Mouse (Mus musculus): Measurements from ENCODE around the gene Zfhx2. TPM values are rescaled to one million over a fixed set of nuclear protein-coding genes. Genes with fewer than 3 reads are reported as not detected.

Gene Zfhx2
- total and polyA plus RNA-seq, 3 experiments = 0.07 to 0.59 (median 0.30) TPM

DNA sequence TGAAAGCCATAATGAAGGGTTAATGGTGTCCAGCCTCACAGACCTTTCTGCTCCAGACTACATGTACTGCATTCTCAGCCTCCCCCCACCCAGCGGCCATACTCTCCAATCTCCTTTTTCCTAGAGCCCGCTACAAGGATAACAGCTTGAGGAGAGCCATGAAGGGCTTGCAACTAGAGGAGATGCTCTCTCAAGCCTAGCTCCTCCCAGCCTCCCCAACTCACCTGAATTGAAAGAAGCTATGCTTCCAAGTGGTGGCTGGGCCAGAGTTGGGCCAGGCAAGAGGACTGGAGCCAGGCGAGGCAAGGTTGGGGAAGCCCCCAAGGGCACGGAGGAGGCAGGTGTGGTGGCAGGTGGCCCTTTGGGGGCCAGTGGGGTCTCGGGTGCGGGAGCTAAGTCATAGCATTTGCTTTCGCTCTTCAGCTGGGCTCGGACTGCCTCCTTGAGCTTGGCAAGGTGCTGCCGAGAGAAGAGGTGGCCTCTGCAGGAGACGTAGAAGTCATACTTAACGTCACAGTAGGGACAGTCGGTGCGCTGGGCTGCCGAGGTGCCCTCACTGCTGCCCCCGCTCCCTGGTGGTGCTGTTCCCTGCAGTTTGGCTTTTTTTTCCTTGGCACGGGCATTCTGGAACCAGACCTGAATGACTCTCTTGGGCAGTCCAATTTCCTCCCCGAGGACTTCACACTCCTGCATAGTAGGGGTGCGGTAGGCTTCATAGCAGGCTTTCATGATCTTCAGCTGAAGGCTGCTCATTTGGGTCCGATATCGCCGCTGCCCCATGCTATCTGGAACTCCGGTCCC lies 28.3 kb downstream of the Zfhx2 start:
- Histone ChIP-seq H3K4me1 (ENCODE audit: control insufficient read depth in 1 of 2, insufficient read depth in 2 of 2) (peaks cover 5 to 16% of the 10 kb centered on the region in 2 experiments; a peak in 2 of 4 replicates), H3K27ac (ENCODE audit: insufficient read depth, low read depth) (no peak overlapping the region), H3K9ac (ENCODE audit: insufficient read depth, low read depth) (no peak overlapping the region), H3K36me3 (replicated peaks in 1 of 2; ENCODE audit: control insufficient read depth in 1 of 2, insufficient read depth in 1 of 2, low read length in 1 of 2) (peaks cover 0 to 2% of the 10 kb centered on the region in 2 experiments), H3K9me3 (replicated peaks; ENCODE audit: low read length) (no peaks in the 10 kb centered on the region), H3K27me3 (replicated peaks) (peaks cover 4% of the 10 kb centered on the region), H3K4me3 (replicated peaks in 1 of 3; ENCODE audit: low read depth in 2 of 3, low read length in 2 of 3, poor library complexity in 1 of 3) (no peak overlapping the region), H3K79me2 (replicated peaks; ENCODE audit: control insufficient read depth, extremely low read depth, insufficient read depth, poor library complexity, severe bottlenecking) (no peaks in the 10 kb centered on the region), H3K4me2 (ENCODE audit: insufficient read depth, low read depth, poor library complexity, severe bottlenecking) (no peak overlapping the region)
- TF ChIP-seq MAZ (IDR thresholded peaks at IDR 0.05; ENCODE audit: low read depth, low read length) = no peak
- no peak for TF ChIP-seq MAX (IDR thresholded peaks at IDR 0.05; ENCODE audit: low read length)
- no peak for TF ChIP-seq E2F4 (IDR thresholded peaks at IDR 0.05; ENCODE audit: insufficient replicate concordance, low read depth, low read length)
- no peak for TF ChIP-seq PAX5 (IDR thresholded peaks at IDR 0.05; ENCODE audit: low read length)
- TF ChIP-seq KAT2A (IDR thresholded peaks at IDR 0.05; ENCODE audit: insufficient replicate concordance, low read length) = no peak
- no peak for TF ChIP-seq IRF4 (IDR thresholded peaks at IDR 0.05; ENCODE audit: low read depth, low read length)
- TF ChIP-seq ZKSCAN1 (IDR thresholded peaks at IDR 0.05; ENCODE audit: borderline replicate concordance, low read depth, low read length) = no peak
- no peak for TF ChIP-seq MAFK (IDR thresholded peaks at IDR 0.05; ENCODE audit: insufficient replicate concordance, low read length)
- TF ChIP-seq MYC (IDR thresholded peaks at IDR 0.05; ENCODE audit: low read depth, low read length) = no peak
- TF ChIP-seq TBP (conservative IDR thresholded peaks at IDR 0.05; ENCODE audit: low read depth, low read length) = no peak
- no peak for TF ChIP-seq NRF1 (IDR thresholded peaks at IDR 0.05; ENCODE audit: low read depth, low read length)
- TF ChIP-seq ZC3H11A (IDR thresholded peaks at IDR 0.05; ENCODE audit: low read depth, low read length) = no peak
- TF ChIP-seq POLR2AphosphoS2 (IDR thresholded peaks at IDR 0.05; ENCODE audit: low read depth, low read length) = no peak
- in situ Hi-C loops (cut with MboI; ENCODE audit: low pct_ligation_motif_present, low pct_unique_long_range_greater_than_20kb, low sequenced_read_pairs) (no loop called here), dilution Hi-C loops (cut with MboI; ENCODE audit: extremely low pct_ligation_motif_present, extremely low pct_unique_long_range_greater_than_20kb, low sequenced_read_pairs) (no loop called here)
- no peak for DNase-seq (ENCODE audit: extremely low read depth)

DNA sequence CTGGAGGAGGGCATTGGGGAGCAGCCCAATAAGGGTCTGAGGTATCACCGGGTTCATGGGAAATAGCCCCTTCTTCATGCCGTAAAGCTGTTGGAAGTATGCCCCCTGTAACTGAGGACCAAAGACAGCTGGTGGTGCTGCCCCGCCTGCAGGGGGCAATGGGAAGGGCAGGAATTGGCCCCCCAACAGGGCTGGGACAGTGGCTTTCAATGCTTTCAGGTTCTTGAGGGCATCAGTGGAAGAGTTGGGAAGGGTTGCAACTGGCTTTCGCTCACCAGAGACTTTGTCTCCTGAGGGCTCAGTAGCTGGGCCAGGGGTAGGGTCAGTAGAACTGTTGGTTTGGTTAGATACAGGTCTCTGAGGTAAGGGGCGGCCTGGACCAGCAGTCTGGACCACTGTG lies 29.0 kb downstream of the Zfhx2 start:
- Histone ChIP-seq H3K4me3 (replicated peaks in 1 of 3; ENCODE audit: low read depth in 2 of 3, low read length in 2 of 3, poor library complexity in 1 of 3) (no peak overlapping the region), H3K27me3 (replicated peaks) (peaks cover 6% of the 10 kb centered on the region), H3K4me1 (ENCODE audit: control insufficient read depth in 1 of 2, insufficient read depth in 2 of 2) (peaks cover 5 to 16% of the 10 kb centered on the region in 2 experiments; a peak in 2 of 4 replicates), H3K4me2 (ENCODE audit: insufficient read depth, low read depth, poor library complexity, severe bottlenecking) (no peak overlapping the region), H3K79me2 (replicated peaks; ENCODE audit: control insufficient read depth, extremely low read depth, insufficient read depth, poor library complexity, severe bottlenecking) (no peaks in the 10 kb centered on the region), H3K27ac (ENCODE audit: insufficient read depth, low read depth) (no peak overlapping the region), H3K36me3 (replicated peaks in 1 of 2; ENCODE audit: control insufficient read depth in 1 of 2, insufficient read depth in 1 of 2, low read length in 1 of 2) (peaks cover 0 to 2% of the 10 kb centered on the region in 2 experiments), H3K9ac (ENCODE audit: insufficient read depth, low read depth) (no peak overlapping the region), H3K9me3 (replicated peaks; ENCODE audit: low read length) (no peaks in the 10 kb centered on the region)
- dilution Hi-C loops (cut with MboI; ENCODE audit: extremely low pct_ligation_motif_present, extremely low pct_unique_long_range_greater_than_20kb, low sequenced_read_pairs) (no loop called here), in situ Hi-C loops (cut with MboI; ENCODE audit: low pct_ligation_motif_present, low pct_unique_long_range_greater_than_20kb, low sequenced_read_pairs) (no loop called here)
- no peak for DNase-seq (ENCODE audit: extremely low read depth)
- TF ChIP-seq ZKSCAN1 (IDR thresholded peaks at IDR 0.05; ENCODE audit: borderline replicate concordance, low read depth, low read length) (no peak), ZC3H11A (IDR thresholded peaks at IDR 0.05; ENCODE audit: low read depth, low read length) (no peak), RCOR1 (conservative IDR thresholded peaks at IDR 0.05; ENCODE audit: low read depth, low read length) (no peak), EP300 (IDR thresholded peaks at IDR 0.05; ENCODE audit: low read length) (no peak), IRF4 (IDR thresholded peaks at IDR 0.05; ENCODE audit: low read depth, low read length) (no peak), JUN (IDR thresholded peaks at IDR 0.05; ENCODE audit: insufficient read depth, low read depth, low read length) (no peak), SMC3 (IDR thresholded peaks at IDR 0.05; ENCODE audit: low read depth, low read length) (no peak), KAT2A (IDR thresholded peaks at IDR 0.05; ENCODE audit: insufficient replicate concordance, low read length) (no peak), ELF1 (IDR thresholded peaks at IDR 0.05; ENCODE audit: low read depth, low read length) (no peak), RAD21 (IDR thresholded peaks at IDR 0.05; ENCODE audit: low read depth, low read length) (no peak), ETS1 (conservative IDR thresholded peaks at IDR 0.05; ENCODE audit: low read depth, low read length) (no peak), USF1 (IDR thresholded peaks at IDR 0.05; ENCODE audit: low read depth, low read length) (no peak), MEF2A (IDR thresholded peaks at IDR 0.05; ENCODE audit: borderline replicate concordance, low read depth, low read length) (no peak), USF2 (conservative IDR thresholded peaks at IDR 0.05; ENCODE audit: low read depth, low read length) (no peak), CHD2 (IDR thresholded peaks at IDR 0.05; ENCODE audit: low read length) (no peak), CTCF (conservative IDR thresholded peaks at IDR 0.05 in 1 of 2, IDR thresholded peaks at IDR 0.05 in 1 of 2; ENCODE audit: low read depth in 2 of 2, low read length in 2 of 2) (no peak), NRF1 (IDR thresholded peaks at IDR 0.05; ENCODE audit: low read depth, low read length) (no peak), SIN3A (IDR thresholded peaks at IDR 0.05; ENCODE audit: low read length) (no peak), TBP (conservative IDR thresholded peaks at IDR 0.05; ENCODE audit: low read depth, low read length) (no peak)
